Mouse (Mus musculus) skeletal muscle tissue, postnatal 0 days (tissue): ENCODE measurements around the gene Ankrd66. TPM values are rescaled to one million over a fixed set of nuclear protein-coding genes. Genes with fewer than 3 reads are reported as not detected.

ENCODE experiments used
- polyA plus RNA-seq: library from polyadenylated mRNA; unstranded; fragments of >200 nt; fragmentation: Nextera tagmentation; extraction: Ambion mirVana; gene quantifications from 2 replicates; pipeline ENCODE4 v1.2.1, GENCODE M21; 2015

Ankrd66 gene
- polyA plus RNA-seq = 0.10 and 0.22 TPM in 2 replicates

DNA sequence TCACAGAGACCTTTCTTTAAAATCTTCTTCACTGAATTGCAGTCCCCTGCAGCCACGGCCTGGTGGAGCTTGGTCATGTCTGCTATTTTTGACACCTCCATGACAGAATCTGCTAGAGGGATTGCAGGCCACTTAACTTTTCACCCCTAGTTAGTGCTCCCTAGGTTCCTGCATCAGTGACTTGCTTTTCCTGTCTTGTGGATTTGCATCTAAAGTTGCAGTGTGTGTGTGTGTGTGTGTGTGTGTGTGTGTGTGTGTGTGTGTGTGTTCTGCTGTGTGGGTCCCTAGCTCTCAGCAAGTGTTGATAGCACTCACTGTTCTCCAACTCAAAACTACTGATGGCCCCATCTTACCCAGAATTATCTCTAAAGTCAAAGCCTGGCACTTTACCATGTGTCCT, at the start of gene Ankrd66:
Gene Ankrd66, minus strand, starts transcription at position 101 of the 400 bp plus-strand sequence.

DNA sequence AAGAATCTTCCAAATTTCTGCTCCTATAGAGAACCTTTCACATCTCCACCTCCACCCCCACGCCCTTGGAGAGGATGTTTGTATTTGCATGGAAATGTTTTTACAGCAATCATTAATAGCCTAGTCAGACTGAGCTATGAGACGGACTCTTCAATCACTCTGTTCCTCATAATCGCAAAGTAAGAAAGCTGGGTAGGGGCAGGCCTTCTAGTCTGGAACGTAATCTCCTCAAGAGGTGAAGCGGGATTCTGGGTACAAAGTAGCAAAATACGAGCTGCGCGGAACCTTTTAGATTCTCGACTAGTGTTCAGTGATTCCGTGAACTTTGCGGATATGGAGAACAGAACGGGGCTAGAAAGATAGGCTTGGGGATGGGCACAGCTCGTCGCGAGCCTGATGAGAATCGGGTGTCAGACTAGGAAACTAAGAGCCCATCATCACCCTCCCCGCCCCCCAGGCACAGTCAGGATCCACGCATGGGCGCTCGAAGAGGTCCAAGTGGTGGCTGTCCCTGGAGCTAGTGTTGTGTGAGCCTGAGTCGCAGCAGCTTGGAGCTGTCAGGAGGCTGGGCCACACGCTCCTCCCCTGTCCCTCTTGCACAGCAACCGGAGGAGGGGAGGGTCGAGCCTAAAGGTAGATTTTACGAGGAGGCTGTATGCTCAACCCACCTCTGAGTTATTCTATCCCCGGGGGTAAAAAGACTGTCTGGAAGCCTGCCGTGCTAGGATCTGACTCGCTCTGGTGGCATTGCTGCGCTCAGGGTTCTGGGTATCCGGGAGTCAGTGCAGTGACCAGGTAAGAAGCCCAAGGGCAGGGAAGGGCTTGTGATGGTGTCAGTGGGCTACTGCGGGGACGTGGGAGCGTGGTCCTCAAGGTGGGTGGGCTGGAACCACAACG, 24.8 kb upstream of the Ankrd66 start, which contains the start of gene Pla2g7:
Gene Pla2g7, plus strand, starts transcription at position 107 of the 897 bp plus-strand sequence.

DNA sequence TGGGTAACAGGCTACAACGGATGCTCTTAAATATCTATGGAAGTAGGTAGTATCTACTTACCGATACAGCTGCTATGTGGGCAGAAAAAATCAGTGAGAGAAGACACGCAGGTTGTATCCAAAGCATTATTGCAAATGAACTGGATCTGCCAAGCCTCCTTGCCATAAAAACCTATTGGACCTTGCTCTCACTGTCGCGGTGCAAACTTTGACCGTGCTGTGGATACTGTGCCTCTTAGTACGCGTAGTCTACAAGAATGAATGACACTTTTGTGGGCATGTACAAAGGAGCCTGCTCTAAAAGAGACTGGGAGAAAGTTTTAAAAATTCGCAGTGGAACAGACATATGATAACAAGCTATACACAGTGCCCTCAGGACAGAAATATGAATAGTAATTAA, 40.8 kb downstream of the Ankrd66 start, which contains the start of gene Mep1a:
Gene Mep1a, minus strand, starts transcription at position 221 of the 400 bp plus-strand sequence.

Other genes starting within 250 kb of the Ankrd66 start
- 14.5 and 16.4 TPM in 2 replicates for gene Adgrf5, start 183.2 kb downstream of the Ankrd66 start, polyA plus RNA-seq
- gene Mep1a, start 40.8 kb downstream of the Ankrd66 start, polyA plus RNA-seq = not detected in 2 replicates
- 21.0 and 23.0 TPM in 2 replicates for gene Pla2g7, start 24.5 kb upstream of the Ankrd66 start, polyA plus RNA-seq
- gene Tdrd6, start 86.7 kb upstream of the Ankrd66 start, polyA plus RNA-seq = 0.12 TPM in 1 of 2 replicates, not detected in the other
- 7.4 and 10.8 TPM in 2 replicates for gene Slc25a27, start 123.6 kb upstream of the Ankrd66 start, polyA plus RNA-seq
- gene Cyp39a1, start 123.8 kb upstream of the Ankrd66 start, polyA plus RNA-seq = 8.8 and 9.3 TPM in 2 replicates